Mouse (Mus musculus) cortical plate, adult 2 months (tissue): Measurements from ENCODE around the gene Kpna2.

ENCODE experiments used
- CTCF ChIP-seq: fragments of 200-500 bp; IDR thresholded peaks from 2 replicates; pipeline ENCODE4 v1.5.1; 2011; ENCODE audit warnings: mild to moderate bottlenecking, control low read depth, low read length; ENCODE audit not compliant: insufficient read depth; ENCODE audit errors: extremely low read depth
- POLR2A ChIP-seq: fragments of 200-500 bp; IDR thresholded peaks from 2 replicates; pipeline ENCODE4 v1.6.1; 2011; ENCODE audit warnings: mild to moderate bottlenecking, low read length, control low read depth; ENCODE audit not compliant: insufficient read depth; ENCODE audit errors: extremely low read depth

DNA sequence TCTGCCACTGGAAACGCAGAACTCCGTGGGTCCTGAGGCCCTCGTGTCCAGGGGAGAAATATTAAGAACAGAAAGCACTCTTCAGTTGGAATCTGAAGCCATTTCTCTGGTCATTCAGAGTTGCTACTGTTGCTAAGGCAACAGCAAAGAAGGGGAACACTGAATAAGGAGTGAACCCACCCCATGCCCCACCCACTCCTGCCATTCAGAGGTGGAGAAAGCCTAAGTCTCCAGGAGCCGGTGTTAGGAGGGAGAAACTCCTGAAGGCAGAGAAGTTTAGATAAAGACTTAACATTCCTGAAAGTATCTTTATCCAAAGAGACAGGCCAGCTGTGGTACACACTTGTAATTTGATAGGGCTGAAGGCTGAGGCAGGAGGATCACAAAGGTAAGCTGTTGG lies 20.0 kb upstream of the Kpna2 start:
- TF ChIP-seq CTCF (no peak), POLR2A (no peak)
